Mouse (Mus musculus) ES-Bruce4 (cell line): ENCODE data around the gene Os9. TPM values are rescaled to one million over a fixed set of nuclear protein-coding genes. Genes with fewer than 3 reads are reported as not detected.
A peak's percentile ranks its signal among the peaks of the same experiment; 100 is the strongest.

Experiments
- H3K27ac ChIP-seq: 2 replicates; pipeline ENCODE4 v1.5.1; 2012; ENCODE audit warnings: low read length, inconsistent platforms; ENCODE audit not compliant: insufficient read depth
- H3K27me3 ChIP-seq: 2 replicates; pipeline ENCODE4 v1.6.1; 2012; ENCODE audit warnings: mild to moderate bottlenecking, low read length, inconsistent platforms; ENCODE audit not compliant: control insufficient read depth, poor library complexity, insufficient read depth, severe bottlenecking
- H3K36me3 ChIP-seq: 2 replicates; pipeline ENCODE4 v1.6.1; 2012; ENCODE audit warnings: inconsistent platforms, mild to moderate bottlenecking, low read length, moderate library complexity; ENCODE audit not compliant: control insufficient read depth, poor library complexity, insufficient read depth, severe bottlenecking
- H3K4me1 ChIP-seq: one replicate; pipeline ENCODE4 v1.8.1; 2011; ENCODE audit warnings: low read length; ENCODE audit not compliant: control insufficient read depth, insufficient read depth
- H3K4me3 ChIP-seq: 2 replicates; pipeline ENCODE4 v1.5.1; 2011; ENCODE audit warnings: low read depth, mild to moderate bottlenecking, low read length
- H3K9ac ChIP-seq: 2 replicates; pipeline ENCODE4 v1.6.1; 2012; ENCODE audit warnings: low read depth, mild to moderate bottlenecking, inconsistent platforms; ENCODE audit not compliant: poor library complexity, severe bottlenecking
- H3K9me3 ChIP-seq: replicated peaks from 2 replicates; pipeline ENCODE4 v1.6.1; 2012; ENCODE audit warnings: mild to moderate bottlenecking, low read length, inconsistent platforms; ENCODE audit not compliant: control insufficient read depth, poor library complexity, insufficient read depth, severe bottlenecking
- CTCF ChIP-seq: IDR thresholded peaks from one replicate; pipeline ENCODE4 v1.8.1; 2011; ENCODE audit warnings: low read depth, low read length
- EP300 ChIP-seq: IDR thresholded peaks from 2 replicates; pipeline ENCODE4 v1.6.1; 2011; ENCODE audit warnings: low read depth, low read length; ENCODE audit not compliant: insufficient read depth
- POLR2A ChIP-seq: IDR thresholded peaks from one replicate; pipeline ENCODE4 v1.8.1; 2011; ENCODE audit warnings: low read length; ENCODE audit not compliant: insufficient read depth
- polyA plus RNA-seq: library from polyadenylated mRNA; stranded (reverse); fragments of >200 nt; gene quantifications from 2 replicates; pipeline ENCODE4 v1.2.4, GENCODE M21; 2011; ENCODE audit warnings: low read depth; ENCODE audit not compliant: missing spikeins, insufficient read depth, insufficient read length

The Os9 gene
- polyA plus RNA-seq, 1 experiment: 16.7 TPM

DNA sequence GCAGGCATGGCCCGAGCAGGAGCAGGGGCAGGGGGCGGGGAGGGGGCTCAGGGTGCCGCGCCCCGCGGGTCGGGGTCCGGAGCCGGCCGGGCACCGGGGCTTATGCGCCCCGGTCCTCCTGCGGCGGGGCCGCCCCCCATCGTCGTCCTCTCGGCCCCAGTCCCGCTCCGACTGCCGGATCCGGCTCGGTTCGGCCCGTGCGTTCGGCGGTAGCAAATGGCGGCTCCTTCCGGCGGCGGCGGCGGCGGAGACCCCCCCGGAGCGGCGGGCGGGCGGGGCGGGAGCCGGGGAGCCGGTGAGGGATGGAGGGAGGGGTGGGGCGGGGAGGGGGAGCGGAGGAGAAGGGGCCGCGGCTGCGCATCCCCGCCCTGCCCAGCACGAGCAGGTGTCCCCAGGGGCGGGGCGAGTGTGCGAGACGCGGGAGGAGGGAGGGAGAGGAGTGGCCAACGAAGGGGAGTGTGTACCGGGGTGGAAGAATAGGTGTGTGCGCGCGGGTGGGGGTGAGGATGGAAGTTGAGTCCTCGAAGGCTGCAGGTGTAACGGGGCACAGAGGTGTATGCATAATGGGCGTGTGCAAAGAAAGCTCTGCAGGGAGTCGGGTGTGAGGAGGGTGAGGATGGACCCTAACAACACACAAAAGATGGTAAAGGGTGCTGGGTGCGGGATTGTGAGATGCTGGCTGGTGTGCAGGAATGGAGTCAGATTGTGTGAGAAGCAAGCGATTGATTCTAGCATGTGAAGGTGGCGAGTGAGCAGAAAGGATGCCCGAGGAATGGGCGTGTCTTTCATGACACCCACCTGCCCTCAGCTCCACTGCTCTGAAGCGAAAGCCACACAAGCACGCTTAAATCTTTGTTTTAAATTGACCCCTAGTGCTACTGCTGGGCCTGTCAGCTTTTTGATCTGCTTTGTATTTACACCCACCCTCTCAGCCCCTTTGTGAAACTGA lies 60.7 kb downstream of the Os9 start, which contains the start of gene March9:
Gene March9, minus strand, starts transcription at position 217 of the 949 bp plus-strand sequence.
- Histone ChIP-seq H3K4me3 (peak within 1 kb of the TSS; percentile 64), H3K4me1 (peaks cover 2% of the 10 kb centered on the region), H3K9ac (peak within 1 kb of the TSS; percentile 90), H3K27me3 (no peaks in the 10 kb centered on the region), H3K36me3 (peaks cover 12% of the 10 kb centered on the region), H3K9me3 (no peaks in the 10 kb centered on the region), H3K27ac (0 out of 2 replicates have a peak within 1 kb of the TSS, but pooled peaks have one; percentile 3)
- 0 out of 2 replicates have a peak, but pooled peaks have one; percentile 6 for TF ChIP-seq EP300
- no peak for TF ChIP-seq CTCF

DNA sequence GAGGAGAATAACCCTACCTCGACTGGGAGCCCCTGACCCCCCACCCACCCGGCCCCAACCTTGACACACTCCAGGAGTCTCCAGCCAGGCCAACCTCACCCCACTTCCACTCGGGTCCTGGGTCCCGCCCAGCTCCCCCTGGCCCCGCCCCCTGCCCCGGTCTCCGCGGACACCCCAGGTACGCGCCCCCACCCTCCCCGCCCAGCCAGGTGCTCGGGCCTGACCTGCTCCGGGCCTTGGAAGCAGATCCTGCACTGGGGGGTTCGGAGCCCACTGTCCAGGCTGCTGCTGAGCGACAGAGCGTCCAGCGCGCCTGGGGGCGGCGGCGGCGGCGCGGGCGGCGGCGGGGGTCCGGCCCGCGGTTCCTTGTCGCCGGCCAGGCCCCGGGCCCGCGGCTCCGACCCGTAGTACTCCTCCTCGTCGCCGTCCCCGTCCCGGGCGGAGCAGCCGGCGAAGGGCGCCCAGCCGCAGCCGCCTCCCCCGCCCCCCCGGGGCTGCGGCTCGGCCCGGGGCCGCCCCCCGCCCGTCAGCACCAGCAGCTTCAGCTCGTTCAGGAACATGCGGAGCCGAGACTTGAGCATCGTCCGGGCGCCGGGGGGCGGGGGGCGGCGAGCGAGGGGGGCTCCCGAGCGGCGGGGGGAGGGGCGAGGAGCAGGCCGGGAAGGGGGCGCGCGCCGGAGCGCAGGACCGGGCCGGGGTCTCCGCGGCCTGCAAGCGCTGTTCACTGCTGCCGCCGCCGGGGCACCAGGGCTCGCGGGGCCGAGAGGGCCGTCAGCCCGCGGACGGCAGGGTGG lies 61.6 kb downstream of the Os9 start:
- H3K36me3 ChIP-seq: peaks cover 5% of the 10 kb centered on the region
- H3K9me3 ChIP-seq: no peaks in the 10 kb centered on the region
- no peak overlapping the region for H3K27ac ChIP-seq
- no peak for TF ChIP-seq EP300
- TF ChIP-seq POLR2A: no peak
- no peak for TF ChIP-seq CTCF
- H3K9ac ChIP-seq: peak overlapping the region; percentile 90
- H3K4me1 ChIP-seq: no peaks in the 10 kb centered on the region
- H3K27me3 ChIP-seq: no peaks in the 10 kb centered on the region
- H3K4me3 ChIP-seq: peak overlapping the region; percentile 63

DNA sequence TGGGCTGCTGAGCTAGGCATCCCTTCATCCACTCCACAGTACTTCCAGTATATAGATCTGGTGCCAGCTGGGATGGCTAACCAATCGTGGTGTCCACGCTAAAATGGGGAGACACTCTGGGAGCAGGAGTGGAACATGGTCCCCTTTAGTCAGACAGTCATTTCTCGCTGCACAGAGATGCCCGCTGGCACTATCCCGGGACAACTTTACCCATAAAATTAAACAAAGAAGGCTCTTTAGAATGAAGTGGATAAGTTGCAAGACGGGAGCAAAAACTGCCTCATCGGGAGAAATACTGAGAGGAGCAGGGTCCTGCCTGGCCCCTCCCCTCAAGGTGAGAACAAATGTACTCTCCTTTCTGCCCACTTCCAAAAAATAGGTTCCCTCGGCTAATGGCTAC lies 62.2 kb downstream of the Os9 start:
- peak overlapping the region; percentile 90 for H3K9ac ChIP-seq
- H3K36me3 ChIP-seq: peaks cover 5% of the 10 kb centered on the region
- H3K27ac ChIP-seq: no peak overlapping the region
- no peaks in the 10 kb centered on the region for H3K9me3 ChIP-seq
- no peaks in the 10 kb centered on the region for H3K27me3 ChIP-seq
- no peaks in the 10 kb centered on the region for H3K4me1 ChIP-seq
- TF ChIP-seq EP300 (no peak), CTCF (no peak)
- peak overlapping the region; percentile 48 for H3K4me3 ChIP-seq

DNA sequence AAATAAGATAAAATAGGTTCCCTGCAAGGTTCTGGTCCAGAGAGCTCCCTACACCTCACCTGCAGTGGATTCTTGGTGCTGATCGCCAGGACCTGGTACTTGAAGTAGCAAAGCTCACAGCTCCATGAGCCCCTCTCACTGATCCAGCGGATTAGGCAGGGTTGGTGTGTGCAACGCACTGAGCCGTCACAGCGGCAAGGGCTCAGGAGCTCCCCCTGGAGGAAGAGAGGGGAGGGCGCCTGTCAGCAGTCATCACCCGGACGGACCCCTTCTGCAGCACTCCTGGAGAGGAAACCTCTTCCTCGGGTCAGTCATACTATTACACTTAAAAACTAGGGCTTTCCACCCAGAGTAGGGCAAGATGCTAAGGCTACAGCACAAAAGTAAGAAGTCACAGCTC lies 62.8 kb downstream of the Os9 start:
- no peaks in the 10 kb centered on the region for H3K4me1 ChIP-seq
- no peaks in the 10 kb centered on the region for H3K9me3 ChIP-seq
- no peak overlapping the region for H3K27ac ChIP-seq
- H3K4me3 ChIP-seq: no peak overlapping the region
- no peak overlapping the region for H3K9ac ChIP-seq
- H3K36me3 ChIP-seq: peaks cover 5% of the 10 kb centered on the region
- H3K27me3 ChIP-seq: no peaks in the 10 kb centered on the region
- TF ChIP-seq EP300: no peak
- TF ChIP-seq CTCF: peak; percentile 97

DNA sequence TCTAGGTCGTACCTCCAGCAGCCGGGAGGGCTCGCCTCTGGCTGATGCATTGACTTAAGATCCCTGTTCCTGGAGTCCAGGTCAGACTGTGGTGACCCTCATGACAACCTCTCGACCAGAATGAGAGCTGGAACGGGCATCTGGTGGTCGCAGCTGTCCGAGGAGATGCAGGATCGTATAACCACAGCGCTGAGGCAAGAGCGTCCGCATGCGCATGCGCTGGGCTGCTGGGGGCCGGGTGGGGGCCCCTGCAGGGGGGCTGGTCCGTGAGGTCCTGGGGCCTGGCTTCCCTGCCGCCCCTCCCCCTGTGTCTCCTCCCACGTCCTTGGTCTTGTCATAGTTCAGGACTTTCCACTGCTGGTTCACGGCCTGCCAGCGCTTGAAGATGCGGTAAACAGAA lies 64.4 kb downstream of the Os9 start:
- TF ChIP-seq POLR2A (no peak), CTCF (no peak), EP300 (no peak)
- no peaks in the 10 kb centered on the region for H3K27me3 ChIP-seq

More for the DNA sequence above, 64.4 kb downstream of the Os9 start:
- H3K9ac ChIP-seq: no peak overlapping the region
- no peak overlapping the region for H3K4me3 ChIP-seq
- peaks cover 5% of the 10 kb centered on the region for H3K36me3 ChIP-seq
- no peak overlapping the region for H3K27ac ChIP-seq
- no peaks in the 10 kb centered on the region for H3K4me1 ChIP-seq
- H3K9me3 ChIP-seq: no peaks in the 10 kb centered on the region
